8 mouse cellular contexts compared by ENCODE assay signal in the genomic region with DNA sequence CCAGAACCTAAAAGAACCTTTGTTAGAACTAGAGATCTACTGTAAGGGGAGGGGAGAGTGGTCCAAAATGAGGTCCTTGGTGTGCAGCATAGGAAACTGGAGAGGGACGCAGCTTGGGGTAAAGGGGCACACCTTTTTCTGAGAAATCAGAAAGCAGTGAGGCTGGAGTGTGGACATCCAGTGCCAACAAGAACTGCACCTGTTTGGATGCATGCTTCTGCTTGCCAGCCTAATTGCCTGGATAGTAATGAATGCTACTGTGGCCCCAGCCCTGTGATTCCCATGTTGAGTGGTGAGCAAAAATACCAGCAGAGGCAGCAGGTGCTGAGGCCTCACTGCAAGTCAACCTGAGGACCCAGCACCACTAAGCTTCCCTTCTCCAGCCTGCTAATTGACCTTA. TPM values are rescaled to one million over a fixed set of nuclear protein-coding genes. Genes with fewer than 3 reads are reported as not detected.
A peak's percentile ranks its signal among the peaks of the same experiment; 100 is the strongest.
DNase-seq lines count a peak whose midpoint lies in the region; ATAC-seq lines count a peak whose summit lies in the region.

No protein-coding gene starts in this region.

- peaks cover 35% of the 10 kb centered on the region for H3K27me3 ChIP-seq in heart, embryonic 13.5 days (replicated peaks)
- H3K27me3 ChIP-seq in embryonic facial prominence, embryonic 12.5 days, result peaks cover 25% of the 10 kb centered on the region
- H3K27me3 ChIP-seq in kidney, embryonic 14.5 days (ENCODE audit: control insufficient read depth, insufficient read depth, low read length), result peaks cover 11% of the 10 kb centered on the region
- peaks cover 7% of the 10 kb centered on the region; the same call in 1 of the 2 replicates for H3K27me3 ChIP-seq in midbrain, embryonic 15.5 days (replicated peaks)

- 25% methylated on average over 1 of the region's 1 CpGs for WGBS in heart, embryonic 13.5 days
- 27% methylated on average over 1 of the region's 1 CpGs for WGBS in embryonic facial prominence, embryonic 12.5 days
- WGBS in kidney, embryonic 14.5 days, result 28% methylated on average over 1 of the region's 1 CpGs
- 55% methylated on average over 1 of the region's 1 CpGs for WGBS in midbrain, embryonic 15.5 days

- intact Hi-C loops in heart, postnatal 10 days (cut with DNase I), result no loop called here

- peak overlapping the region; percentile 88 for H3K9ac ChIP-seq in heart, embryonic 13.5 days
- H3K9ac ChIP-seq in embryonic facial prominence, embryonic 12.5 days, result no peak overlapping the region; the same call in 1 of the 2 replicates
- H3K9ac ChIP-seq in kidney, embryonic 14.5 days (ENCODE audit: low read depth, low read length), result peak overlapping the region; percentile 59; the same call in 1 of the 2 replicates
- peak overlapping the region; percentile 74 for H3K9ac ChIP-seq in midbrain, embryonic 15.5 days

- H3K4me3 ChIP-seq in heart, embryonic 13.5 days, result peak overlapping the region; percentile 80
- peak overlapping the region; percentile 59 for H3K4me3 ChIP-seq in embryonic facial prominence, embryonic 12.5 days
- peak overlapping the region; percentile 59 for H3K4me3 ChIP-seq in kidney, embryonic 14.5 days (ENCODE audit: low read length)
- peak overlapping the region; percentile 84 for H3K4me3 ChIP-seq in midbrain, embryonic 15.5 days

- peak overlapping the region; percentile 91 for H3K4me2 ChIP-seq in heart, embryonic 13.5 days
- H3K4me2 ChIP-seq in embryonic facial prominence, embryonic 12.5 days (replicated peaks), result peak overlapping the region; percentile 92
- H3K4me2 ChIP-seq in kidney, embryonic 14.5 days (replicated peaks; ENCODE audit: low read depth, low read length), result peak overlapping the region; percentile 77
- H3K4me2 ChIP-seq in midbrain, embryonic 15.5 days, result peak overlapping the region; percentile 87

- ATAC-seq in heart, embryonic 13.5 days (ENCODE audit: extremely low read depth, insufficient number of reproducible peaks, low FRiP score, low TSS enrichment), result no peak
- no peak for ATAC-seq in embryonic facial prominence, embryonic 12.5 days (ENCODE audit: insufficient number of reproducible peaks, insufficient read depth, low FRiP score, low TSS enrichment)
- ATAC-seq in kidney, embryonic 14.5 days (ENCODE audit: low FRiP score, low TSS enrichment), result peak; percentile 15; the same call in 1 of the 2 replicates
- peak; percentile 24; the same call in 1 of the 2 replicates for ATAC-seq in midbrain, embryonic 15.5 days (replicated peaks)

- no peaks in the 10 kb centered on the region for H3K36me3 ChIP-seq in heart, embryonic 13.5 days
- no peaks in the 10 kb centered on the region for H3K36me3 ChIP-seq in embryonic facial prominence, embryonic 12.5 days
- no peaks in the 10 kb centered on the region for H3K36me3 ChIP-seq in kidney, embryonic 14.5 days (ENCODE audit: control insufficient read depth, insufficient read depth, low read length)
- H3K36me3 ChIP-seq in midbrain, embryonic 15.5 days (replicated peaks), result no peaks in the 10 kb centered on the region

- H3K9me3 ChIP-seq in heart, embryonic 13.5 days, result no peaks in the 10 kb centered on the region
- no peaks in the 10 kb centered on the region for H3K9me3 ChIP-seq in embryonic facial prominence, embryonic 12.5 days
- no peaks in the 10 kb centered on the region for H3K9me3 ChIP-seq in kidney, embryonic 14.5 days (ENCODE audit: control insufficient read depth, low read length)
- no peaks in the 10 kb centered on the region for H3K9me3 ChIP-seq in midbrain, embryonic 15.5 days

- peaks cover 10% of the 10 kb centered on the region for H3K4me1 ChIP-seq in heart, embryonic 13.5 days
- H3K4me1 ChIP-seq in embryonic facial prominence, embryonic 12.5 days, result peaks cover 7% of the 10 kb centered on the region
- H3K4me1 ChIP-seq in kidney, embryonic 14.5 days (ENCODE audit: control insufficient read depth, insufficient read depth, low read length), result 0 out of 2 replicates have a peak, but pooled peaks cover 3% of the 10 kb centered on the region
- H3K4me1 ChIP-seq in midbrain, embryonic 15.5 days, result peaks cover 9% of the 10 kb centered on the region; the same call in 1 of the 2 replicates

- H3K27ac ChIP-seq in heart, embryonic 13.5 days (replicated peaks), result no peak overlapping the region
- H3K27ac ChIP-seq in embryonic facial prominence, embryonic 12.5 days, result no peak overlapping the region
- no peak overlapping the region for H3K27ac ChIP-seq in kidney, embryonic 14.5 days (ENCODE audit: low read depth, low read length)
- no peak overlapping the region for H3K27ac ChIP-seq in midbrain, embryonic 15.5 days

- DNase-seq in heart, postnatal 10 days, result no peak
- no peak for DNase-seq in c-Kit-positive CD71-positive TER-119-positive erythroid progenitor cells, embryonic 14.5 days (ENCODE audit: low spot score)
- DNase-seq in urinary bladder, postnatal 14 days (ENCODE audit: low spot score), result no peak
- no peak for DNase-seq in cerebellum, postnatal 10 days

RNA-seq across cellular contexts. Expression of a gene that starts 0.5 kb away (rescaled TPM):
- 31.0 and 40.0 TPM in 2 replicates for polyA plus RNA-seq in heart, embryonic 13.5 days (2015; fragmentation: Nextera tagmentation; extraction: Ambion mirVana)
- total RNA-seq in heart, postnatal 10 days (2021), result 10 to 100 TPM; 26.4 to 38.5 TPM
- polyA plus RNA-seq in embryonic facial prominence, embryonic 12.5 days (2016; fragmentation: Nextera tagmentation; extraction: Ambion mirVana), result 5.4 and 5.8 TPM in 2 replicates
- 3.8 and 5.5 TPM in 2 replicates for polyA plus RNA-seq in kidney, embryonic 14.5 days (2014; fragmentation: Nextera tagmentation; extraction: Ambion mirVana)
- 16.1 and 16.8 TPM in 2 replicates for polyA plus RNA-seq in midbrain, embryonic 15.5 days (2015; fragmentation: Nextera tagmentation; extraction: Ambion mirVana)

Comparison
In these comparisons a context has a peak if more than half of its experiments do, and no peak if none do; other contexts are left out.
1. ATAC-seq: peak in kidney, embryonic 14.5 days (single experiment) and midbrain, embryonic 15.5 days (single experiment); none in heart, embryonic 13.5 days (single experiment) and embryonic facial prominence, embryonic 12.5 days (single experiment).
2. Peak in every context shown above with its lines, with median percentiles within 50 percentile points of each other: H3K4me2 ChIP-seq and H3K4me3 ChIP-seq.